Mouse (Mus musculus) brain, adult 2 months (tissue): ENCODE results near the gene Ugt1a7c.
"Not testable (repeated sequence)": the region's sequence is repeated elsewhere in the genome, so short reads cannot be mapped to it uniquely, and the experiment has no call there.

ENCODE experiments used
- DNase-seq: peaks from one replicate; pipeline ENCODE4 v3.0.0; 2011; ENCODE audit warnings: low read depth, low spot score

Ugt1a7c gene

DNA sequence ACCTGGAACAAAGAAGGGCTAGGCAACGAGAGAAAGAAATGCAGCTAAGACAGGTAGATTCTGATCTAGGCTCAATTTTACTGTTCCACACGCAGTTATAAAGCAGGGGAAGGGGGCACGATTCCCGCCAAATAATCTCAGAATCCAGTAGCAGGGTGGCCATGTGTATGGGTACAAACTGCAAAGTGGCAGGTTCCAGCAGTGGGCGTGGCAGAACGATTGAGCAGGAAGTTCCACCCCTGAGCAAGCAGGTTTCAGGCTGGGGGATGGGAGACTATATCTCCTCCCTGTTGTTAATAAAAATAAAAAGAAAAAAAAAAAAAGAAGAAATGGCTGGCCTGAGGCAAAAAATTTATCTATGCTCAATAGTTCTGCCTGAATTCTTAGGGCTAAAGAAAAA, 17.9 kb downstream of the Ugt1a7c start:
- DNase-seq: not testable (repeated sequence)

DNA sequence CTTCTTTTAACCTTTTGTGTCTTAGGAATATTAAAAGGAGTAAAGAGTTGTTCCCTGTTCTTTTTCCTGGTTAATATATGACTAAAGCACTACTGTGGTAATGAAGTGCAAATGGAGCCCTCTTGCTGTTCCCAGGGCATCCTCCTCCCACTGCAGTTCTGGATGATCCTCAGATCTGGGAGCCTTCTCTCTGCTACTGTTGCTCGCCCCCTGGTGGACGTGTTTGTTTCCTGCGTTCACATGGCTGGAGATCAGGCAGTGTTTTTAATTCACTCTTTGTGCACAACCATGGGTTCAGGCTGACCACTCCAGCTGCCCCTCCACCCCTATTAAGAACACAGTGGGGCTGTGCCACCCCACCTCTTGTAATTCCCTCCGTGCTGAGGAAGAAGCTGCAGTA, 25.7 kb downstream of the Ugt1a7c start:
- not testable (repeated sequence) for DNase-seq

DNA sequence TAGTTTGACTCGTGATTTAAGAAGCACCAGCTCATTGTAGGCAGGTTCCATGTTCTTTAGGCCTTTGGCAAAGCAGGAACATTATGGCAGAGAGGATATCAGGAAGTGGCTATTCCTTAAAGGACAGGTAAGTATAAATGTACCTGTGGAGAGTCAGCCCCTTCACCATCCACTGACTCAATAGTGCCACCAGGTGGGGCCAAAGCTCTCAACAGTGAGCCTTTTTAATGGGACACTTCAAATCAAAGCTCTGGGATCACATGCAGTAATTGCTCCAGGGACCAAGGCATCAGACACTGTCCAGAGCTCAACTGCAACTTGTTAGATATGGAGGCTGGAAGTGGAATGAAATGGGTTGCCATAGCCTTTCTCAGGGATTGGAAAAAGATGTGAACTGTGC, 26.7 kb downstream of the Ugt1a7c start:
- DNase-seq: not testable (repeated sequence)

DNA sequence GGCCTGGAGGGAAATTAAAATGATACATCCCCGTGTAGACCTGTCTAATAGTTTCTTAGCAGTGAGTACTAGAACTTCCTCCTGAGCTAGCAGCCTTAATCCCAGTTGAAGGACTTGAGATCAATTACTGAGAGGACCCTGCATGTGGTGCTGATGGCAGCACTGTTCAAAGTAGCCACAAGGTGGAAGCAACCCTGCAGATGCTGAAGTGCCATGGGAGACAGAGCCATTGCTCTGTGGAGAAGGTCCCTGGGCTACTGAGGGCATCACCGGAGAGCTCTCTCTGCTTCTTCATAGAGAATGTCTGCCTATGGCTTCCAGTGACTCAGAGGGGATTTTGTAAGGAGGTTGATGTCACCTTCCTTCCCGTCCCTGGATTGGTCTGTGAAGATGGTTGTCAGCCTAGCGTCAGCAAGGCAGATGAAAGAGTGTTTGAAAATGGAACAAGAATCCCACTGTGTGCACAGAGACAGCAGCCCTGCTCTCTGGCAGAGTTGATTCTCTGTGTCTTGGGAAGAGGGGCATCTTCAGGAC, 31.0 kb downstream of the Ugt1a7c start:
- not testable (repeated sequence) for DNase-seq

DNA sequence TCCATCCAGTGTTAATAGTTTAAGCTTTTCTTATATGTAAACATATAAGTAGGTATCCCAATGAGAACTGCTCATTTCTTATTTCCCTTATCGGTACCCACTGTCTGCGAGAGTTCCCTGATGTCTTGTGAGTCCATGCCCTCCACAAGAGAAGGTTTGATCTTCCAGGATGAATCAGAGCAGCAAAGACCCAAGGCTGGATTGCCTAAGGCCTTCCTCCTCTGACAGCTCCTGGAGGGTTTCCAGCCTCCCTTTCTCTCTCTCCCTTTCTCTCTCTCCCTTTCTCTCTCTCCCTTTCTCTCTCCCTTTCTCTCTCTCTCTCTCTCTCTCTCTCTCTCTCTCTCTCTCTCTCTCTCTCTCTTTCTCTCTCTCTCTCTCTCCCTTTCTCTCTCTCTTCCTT, 34.2 kb downstream of the Ugt1a7c start:
- DNase-seq: not testable (repeated sequence)

DNA sequence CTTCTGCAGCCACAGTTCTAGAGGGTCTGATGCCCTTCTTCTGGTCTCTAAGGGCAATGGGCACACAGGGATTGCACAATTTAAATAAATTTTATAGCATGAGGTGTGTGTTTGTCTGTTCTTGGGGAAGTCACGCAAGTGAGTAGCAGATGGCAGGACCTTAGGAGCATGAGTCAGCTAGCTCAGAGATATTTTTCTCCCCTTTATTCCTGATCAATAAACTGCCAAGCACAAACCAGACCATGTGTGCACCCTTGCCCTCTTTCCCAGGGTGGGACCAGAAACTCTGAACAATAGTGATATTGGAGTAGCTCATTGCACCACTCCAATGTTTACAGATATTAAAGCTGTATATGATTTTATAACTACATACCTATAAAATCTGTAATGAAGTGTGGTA, 35.4 kb downstream of the Ugt1a7c start:
- not testable (repeated sequence) for DNase-seq

DNA sequence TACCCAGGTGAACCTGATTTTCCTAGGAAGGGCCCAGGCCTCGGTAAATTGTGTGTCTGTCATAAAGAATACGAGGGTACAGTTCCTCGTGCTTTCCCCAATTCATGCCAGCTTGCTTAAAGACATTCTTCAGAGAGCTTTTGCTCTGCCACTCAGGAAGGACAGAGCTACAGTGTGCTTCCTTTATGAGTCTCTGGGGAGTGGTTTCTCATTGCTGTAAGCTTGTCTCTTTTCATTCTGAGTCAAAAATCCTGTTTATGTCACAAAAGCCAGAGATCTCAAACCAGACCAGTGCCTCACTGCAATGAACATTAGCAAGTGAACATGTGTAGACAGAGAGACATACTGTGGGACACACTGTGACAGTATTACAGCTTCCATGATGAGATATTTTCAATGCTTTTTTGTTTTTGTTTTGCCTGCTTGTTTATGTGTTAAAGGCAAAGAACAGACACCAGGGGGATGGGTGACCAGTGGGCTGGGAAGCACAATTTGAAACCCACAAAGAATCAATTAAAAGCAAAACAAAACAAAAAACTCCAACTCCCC, 39.1 kb downstream of the Ugt1a7c start:
- DNase-seq: no peak

DNA sequence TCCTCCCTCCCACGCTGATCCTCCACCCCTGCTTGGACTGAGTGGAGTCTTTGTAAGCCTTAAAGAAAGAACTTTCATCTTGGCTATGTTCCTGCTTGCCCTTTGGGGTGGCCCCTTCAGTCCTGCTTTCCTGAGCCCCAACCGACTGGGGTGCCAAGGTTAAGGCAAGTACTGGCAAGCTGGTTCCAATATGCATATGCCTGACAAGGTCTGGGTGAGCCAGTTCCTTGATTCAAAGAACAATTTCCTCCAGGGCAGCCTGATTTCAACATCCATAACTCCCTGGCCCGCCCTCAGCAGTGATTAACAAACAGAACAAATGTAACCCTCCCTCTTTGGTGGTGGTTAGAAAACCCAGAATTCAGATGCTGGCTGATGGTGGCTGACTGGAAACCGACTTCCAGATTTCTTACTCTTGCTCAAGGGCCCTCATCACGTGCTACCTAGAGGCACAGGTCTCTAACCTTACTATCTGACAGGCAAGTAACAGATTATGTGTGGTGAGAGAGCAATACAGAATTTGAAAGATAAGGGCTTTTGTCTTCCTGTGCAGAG, 39.7 kb downstream of the Ugt1a7c start, which contains the start of gene Ugt1a6a:
Ugt1a6a (plus strand) TSS at position 353 of the 555 bp plus-strand sequence.
- DNase-seq: not testable (repeated sequence)

DNA sequence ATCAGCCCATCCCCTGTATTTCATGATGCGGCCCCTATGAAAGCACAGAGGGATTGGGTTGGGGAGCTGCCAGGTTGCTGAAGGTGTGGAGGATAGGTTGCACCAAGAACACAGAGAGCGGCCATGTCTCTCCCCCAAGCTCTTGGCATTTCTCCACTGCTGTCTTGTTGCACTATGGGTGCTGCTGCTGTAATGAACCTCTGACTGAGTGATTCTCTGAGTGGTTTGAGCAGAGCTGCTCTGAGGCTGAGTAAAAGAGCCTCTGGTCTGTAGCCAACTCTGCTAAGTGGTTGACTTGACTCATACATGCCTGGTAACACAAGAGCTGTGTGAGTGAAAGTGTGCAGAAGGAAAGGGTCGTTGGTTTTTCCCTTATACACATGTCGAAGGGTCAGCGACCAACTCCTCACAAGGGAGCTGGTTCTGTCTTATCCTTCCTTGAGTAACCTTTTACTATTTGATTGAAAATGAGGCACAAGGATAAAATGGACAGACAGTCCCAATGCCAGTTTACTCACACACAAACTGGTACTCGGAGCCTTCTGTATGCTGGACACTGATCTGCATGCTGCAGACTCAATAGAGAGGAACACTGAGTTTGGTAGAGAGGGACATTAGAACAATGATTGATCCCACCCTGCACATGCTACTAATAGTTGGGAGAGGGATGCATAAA, 40.5 kb downstream of the Ugt1a7c start:
- DNase-seq: not testable (repeated sequence)

DNA sequence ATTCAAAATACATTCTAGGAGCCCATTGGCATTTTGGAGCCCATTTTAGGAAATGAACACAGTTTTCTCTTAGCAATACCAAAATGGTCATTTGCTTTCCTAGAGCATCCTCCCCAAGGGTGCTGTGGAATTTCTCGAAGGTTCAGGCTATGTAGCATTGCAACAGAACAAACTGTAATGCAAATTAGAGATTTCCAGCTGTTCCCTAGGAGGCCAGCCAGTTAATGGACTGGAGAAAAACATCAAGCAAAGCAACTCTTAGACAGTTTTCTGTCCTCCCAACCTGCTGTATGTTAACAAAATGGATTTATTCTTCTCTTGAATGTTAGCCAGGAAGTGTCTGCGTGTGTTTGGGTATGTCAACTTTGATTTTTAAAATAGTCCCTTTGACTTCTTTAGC, 41.8 kb downstream of the Ugt1a7c start:
- DNase-seq: no peak

DNA sequence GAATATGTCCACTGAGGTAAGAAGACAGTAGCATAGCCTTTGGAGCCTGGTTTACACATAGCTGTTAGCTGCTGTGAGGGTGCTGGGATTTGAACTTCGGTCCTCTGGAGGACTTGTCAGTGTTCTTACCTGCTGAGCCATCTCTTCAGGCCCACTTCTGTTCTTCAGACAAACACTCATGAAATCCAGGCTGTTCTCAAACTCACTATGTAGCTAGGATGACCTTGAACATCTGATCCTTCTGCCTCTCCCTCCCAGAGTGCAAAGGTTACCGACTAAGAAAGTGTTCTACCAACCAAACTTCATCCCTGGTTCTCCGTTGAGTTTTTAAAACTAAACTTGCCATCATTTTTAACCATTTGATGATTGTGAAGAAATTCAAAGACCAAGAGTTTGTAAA, 42.4 kb downstream of the Ugt1a7c start:
- no peak for DNase-seq

DNA sequence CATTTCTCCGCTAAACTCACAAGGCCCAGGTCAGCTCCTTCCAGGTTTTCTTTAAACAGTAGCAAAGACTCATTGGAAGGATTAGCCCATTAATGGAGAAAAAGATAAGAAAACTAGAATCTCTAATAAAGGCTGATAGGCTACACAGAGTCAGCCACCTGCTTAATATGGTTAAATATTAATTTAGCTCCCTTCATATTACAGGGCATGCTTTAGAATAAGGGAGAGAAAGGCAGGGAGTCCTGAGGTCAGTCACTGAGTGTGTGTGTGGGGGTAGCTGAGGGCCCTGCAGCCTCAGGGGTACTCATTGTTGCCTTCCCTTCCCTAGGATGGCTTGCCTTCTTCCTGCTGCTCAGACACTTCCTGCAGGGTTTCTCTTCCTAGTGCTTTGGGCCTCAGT, 43.3 kb downstream of the Ugt1a7c start:
- DNase-seq: no peak

DNA sequence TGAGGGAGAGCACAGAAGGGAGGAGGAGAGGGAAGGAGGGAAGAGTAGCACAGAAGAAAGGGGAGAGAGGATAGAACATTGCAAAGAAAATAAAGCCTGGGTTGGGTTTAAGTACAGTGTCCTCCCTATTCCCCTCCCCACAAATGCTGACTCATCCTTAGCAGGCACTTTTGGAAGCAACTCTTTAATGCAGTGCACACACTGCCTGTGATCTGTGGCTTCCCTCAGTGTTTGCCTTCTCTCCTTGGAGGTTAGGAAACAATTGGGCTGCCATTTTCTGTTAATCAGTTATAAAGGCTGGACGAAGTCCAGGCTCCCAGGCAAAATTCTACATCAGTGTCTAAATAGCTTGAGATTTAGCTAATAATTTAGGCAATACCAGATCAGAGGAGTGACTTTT, 45.6 kb downstream of the Ugt1a7c start:
- DNase-seq: not testable (repeated sequence)

DNA sequence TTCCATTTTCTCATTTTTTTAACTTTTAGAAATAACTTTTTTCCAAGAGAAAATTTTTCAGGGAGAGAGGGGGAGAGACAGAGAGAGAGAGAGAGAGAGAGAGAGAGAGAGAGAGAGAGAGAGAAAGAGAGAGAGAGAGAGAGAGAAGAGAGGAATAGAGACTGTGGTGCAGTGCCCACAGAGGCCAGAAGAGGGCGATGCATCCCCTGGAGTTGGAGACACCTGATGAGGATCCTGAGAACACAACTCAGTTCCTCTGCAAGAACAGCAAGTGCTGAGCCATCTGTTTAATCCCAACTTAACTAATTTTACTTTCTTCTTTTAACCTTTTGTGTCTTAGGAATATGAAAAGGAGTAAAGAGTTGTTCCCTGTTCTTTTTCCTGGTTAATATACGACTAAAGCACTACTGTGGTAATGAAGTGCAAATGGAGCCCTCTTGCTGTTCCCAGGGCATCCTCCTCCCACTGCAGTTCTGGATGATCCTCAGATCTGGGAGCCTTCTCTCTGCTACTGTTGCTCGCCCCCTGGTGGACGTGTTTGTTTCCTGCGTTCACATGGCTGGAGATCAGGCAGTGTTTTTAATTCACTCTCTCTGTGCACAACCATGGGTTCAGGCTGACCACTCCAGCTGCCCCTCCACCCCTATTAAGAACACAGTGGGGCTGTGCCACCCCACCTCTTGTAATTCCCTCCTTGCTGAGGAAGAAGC, 49.3 kb downstream of the Ugt1a7c start:
- peak; percentile 58 for DNase-seq

DNA sequence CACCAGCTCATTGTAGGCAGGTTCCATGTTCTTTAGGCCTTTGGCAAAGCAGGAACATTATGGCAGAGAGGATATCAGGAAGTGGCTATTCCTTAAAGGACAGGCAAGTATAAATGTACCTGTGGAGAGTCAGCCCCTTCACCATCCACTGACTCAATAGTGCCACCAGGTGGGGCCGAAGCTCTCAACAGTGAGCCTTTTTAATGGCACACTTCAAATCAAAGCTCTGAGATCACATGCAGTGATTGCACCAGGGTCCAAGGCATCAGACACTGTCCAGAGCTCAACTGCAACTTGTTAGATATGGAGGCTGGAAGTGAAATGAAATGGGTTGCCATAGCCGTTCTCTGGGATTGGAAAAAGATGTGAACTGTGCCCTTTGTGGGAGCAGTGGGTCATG, 50.4 kb downstream of the Ugt1a7c start:
- DNase-seq: not testable (repeated sequence)

DNA sequence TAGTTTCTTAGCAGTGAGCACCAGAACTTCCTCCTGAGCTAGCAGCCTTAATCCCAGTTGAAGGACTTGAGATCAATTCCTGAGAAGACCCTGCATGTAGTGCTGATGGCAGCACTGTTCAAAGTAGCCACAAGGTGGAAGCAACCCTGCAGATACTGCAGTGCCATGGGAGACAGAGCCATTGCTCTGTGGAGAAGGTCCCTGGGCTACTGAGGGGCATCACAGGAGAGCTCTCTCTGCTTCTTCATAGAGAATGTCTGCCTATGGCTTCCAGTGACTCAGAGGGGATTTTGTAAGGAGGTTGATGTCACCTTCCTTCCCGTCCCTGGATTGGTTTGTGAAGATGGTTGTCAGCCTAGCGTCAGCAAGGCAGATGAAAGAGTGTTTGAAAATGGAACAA, 55.3 kb downstream of the Ugt1a7c start:
- DNase-seq: not testable (repeated sequence)

DNA sequence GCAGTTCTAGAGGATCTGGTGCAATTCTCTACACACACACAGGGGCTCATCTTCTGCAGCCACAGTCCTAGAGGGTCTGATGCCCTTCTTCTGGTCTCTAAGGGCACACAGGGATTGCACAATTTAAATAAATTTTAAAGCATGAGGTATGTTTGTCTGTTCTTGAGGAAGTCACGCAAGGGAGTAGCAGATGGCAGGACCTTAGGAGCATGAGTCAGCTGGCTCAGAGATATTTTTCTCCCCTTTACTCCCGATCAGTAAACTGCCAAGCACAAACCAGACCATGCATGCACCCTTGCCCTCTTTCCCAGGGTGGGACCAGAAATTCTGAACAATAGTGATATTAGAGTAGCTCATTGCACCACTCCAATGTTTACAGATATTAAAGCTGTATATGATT, 63.6 kb downstream of the Ugt1a7c start:
- DNase-seq: peak; percentile 60

DNA sequence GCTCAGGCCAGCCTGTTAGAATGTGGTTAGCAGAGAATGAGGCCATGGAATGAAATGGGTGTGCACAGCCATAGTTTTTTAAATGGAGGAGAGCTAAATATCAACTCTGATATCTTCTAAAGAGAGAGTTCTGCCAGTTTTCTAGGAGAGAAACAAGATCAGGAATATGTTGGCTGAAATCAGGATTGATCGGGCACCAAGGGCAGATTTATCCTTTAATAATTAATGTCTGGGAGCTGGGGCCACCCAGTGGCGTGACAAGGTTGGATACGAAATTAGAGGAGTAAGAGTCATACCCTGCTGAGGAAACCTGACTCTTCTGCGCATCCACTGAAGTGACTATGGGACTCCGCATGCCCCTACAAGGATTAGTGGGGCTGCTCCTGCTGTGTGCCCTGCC, 70.8 kb downstream of the Ugt1a7c start, which contains the start of gene Ugt1a5:
Ugt1a5 (plus strand) TSS at position 302 of the 400 bp plus-strand sequence.
- no peak for DNase-seq

DNA sequence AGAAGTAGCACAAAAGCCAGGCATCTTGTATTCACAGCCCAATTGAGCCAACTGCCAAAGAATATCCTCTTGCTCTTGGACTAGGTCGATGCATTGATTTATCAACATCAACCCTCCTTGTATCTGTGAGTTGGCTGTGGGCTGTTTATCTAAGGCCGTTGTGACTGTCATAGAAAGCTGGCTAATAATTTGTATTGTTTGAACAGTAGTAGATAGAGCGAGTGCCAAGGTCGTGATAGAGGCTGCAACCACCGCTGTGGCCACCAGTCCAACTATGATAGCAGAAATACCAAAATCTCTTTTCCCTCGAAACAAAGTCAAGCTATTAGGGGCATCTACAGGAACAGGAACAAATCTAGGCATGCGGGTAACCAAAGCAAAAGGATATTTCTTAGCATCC, 77.3 kb downstream of the Ugt1a7c start:
- not testable (repeated sequence) for DNase-seq

DNA sequence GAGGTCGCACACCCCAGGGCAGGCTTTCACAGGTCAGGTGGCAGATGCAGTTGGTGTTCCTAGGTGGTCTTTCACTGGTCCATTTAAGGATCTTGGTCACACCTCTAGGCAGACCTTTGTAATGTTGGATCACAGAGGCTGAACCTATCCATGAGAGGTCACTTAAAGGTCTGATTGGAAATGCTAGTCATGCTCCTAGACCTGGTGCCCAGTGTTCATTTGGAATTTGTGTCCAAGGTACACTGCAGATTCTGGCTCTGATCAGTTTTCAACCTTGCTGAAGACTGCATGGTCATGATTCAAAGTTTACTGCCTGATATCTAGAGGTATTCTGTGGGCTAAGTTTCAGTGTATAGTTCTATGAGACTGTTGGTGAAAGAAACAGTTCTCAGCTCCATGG, 84.8 kb downstream of the Ugt1a7c start:
- no peak for DNase-seq

DNA sequence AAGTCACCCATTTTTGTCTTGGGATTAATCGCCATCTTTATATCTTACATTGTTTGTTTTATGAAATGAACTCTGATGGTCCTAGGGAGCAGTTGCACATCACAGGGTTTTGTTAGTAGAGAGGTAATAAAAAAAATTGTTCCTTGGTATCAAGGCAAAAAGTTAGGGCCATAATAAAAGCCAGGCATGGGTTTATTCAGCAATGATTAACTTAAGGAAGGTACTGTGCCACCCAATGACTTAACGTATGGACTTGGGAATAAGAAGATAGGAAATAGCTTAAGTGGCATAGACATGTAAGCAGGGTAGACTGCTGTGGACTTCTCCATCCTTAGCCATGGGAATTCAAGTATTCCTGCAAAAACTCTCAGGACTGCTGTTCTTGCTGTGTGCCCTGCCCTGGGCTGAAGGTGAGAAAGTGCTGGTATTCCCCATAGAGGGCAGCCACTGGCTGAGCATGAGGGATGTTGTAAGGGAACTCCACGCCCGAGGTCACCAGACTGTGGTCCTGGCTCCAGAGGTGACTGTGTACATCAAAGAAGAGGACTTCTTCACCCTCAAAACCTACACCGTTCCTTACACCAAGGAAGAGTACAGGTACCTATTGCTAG, 91.6 kb downstream of the Ugt1a7c start:
- DNase-seq: no peak

DNA sequence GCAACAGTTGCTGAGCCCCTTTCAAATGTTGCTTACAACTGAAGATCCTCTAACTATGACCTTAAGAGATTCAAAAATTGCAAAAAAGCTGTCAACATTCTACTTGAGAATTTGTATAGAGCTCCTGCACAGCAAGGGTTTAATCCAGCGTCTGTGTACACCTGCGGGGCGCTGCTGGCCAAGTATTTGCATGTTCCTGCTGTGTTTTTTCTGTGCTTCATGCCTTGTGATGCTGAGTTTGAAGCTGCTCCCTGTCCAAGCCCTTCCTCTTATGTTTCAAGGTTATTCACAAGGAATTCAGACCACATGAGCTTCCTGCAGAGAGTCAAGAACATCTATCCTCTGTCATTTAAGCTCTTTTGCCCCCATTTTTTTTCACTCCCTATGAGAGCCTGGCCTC, 97.3 kb downstream of the Ugt1a7c start:
- DNase-seq: no peak
